Comparison of ENCODE assay signal across 10 mouse cellular contexts in genomic region chr7:5057381-5057780, GRCm38 (mm10). TPM values are rescaled to one million over a fixed set of nuclear protein-coding genes. Genes with fewer than 3 reads are reported as not detected.
DNase-seq lines count a peak whose midpoint lies in the region; ATAC-seq lines count a peak whose summit lies in the region.
"Had no signal": no experiment of that assay in that cellular context is flagged by ENCODE, and none has a peak within 500 bp of the region (broad histone marks: within the 10 kb centered on the region; RNA-seq: fewer than 3 reads in every experiment).

No protein-coding gene starts in this region.

- H3K27ac ChIP-seq in kidney, embryonic 16.5 days (ENCODE audit: low read length), result 0 out of 2 replicates have a peak overlapping the region, but pooled peaks have one; percentile 38
- 0 out of 2 replicates have a peak overlapping the region, but pooled peaks have one; percentile 58 for H3K27ac ChIP-seq in embryonic facial prominence, embryonic 15.5 days (replicated peaks)
- no peak overlapping the region for H3K27ac ChIP-seq in intestine, embryonic 14.5 days (ENCODE audit: low read depth)
- H3K27ac ChIP-seq in neural tube, embryonic 12.5 days, result no peak overlapping the region

- peak overlapping the region; percentile 86 for H3K9ac ChIP-seq in kidney, embryonic 16.5 days (replicated peaks; ENCODE audit: low read length)
- H3K9ac ChIP-seq in embryonic facial prominence, embryonic 15.5 days, result peak overlapping the region; percentile 87
- peak overlapping the region; percentile 68 for H3K9ac ChIP-seq in intestine, embryonic 14.5 days (ENCODE audit: low read length)
- peak overlapping the region; percentile 69; the same call in 1 of the 2 replicates for H3K9ac ChIP-seq in neural tube, embryonic 12.5 days

- H3K27me3 ChIP-seq in kidney, embryonic 16.5 days (ENCODE audit: insufficient read depth, low read length), result peaks cover 48% of the 10 kb centered on the region
- H3K27me3 ChIP-seq in embryonic facial prominence, embryonic 15.5 days, result peaks cover 34% of the 10 kb centered on the region
- peaks cover 55% of the 10 kb centered on the region for H3K27me3 ChIP-seq in intestine, embryonic 14.5 days (replicated peaks; ENCODE audit: control insufficient read depth, insufficient read depth, low read length)
- peaks cover 63% of the 10 kb centered on the region for H3K27me3 ChIP-seq in neural tube, embryonic 12.5 days (replicated peaks)

- peaks cover 43% of the 10 kb centered on the region for H3K4me1 ChIP-seq in kidney, embryonic 16.5 days (ENCODE audit: insufficient read depth, low read length)
- peaks cover 70% of the 10 kb centered on the region for H3K4me1 ChIP-seq in embryonic facial prominence, embryonic 15.5 days
- peaks cover 35% of the 10 kb centered on the region for H3K4me1 ChIP-seq in intestine, embryonic 14.5 days (replicated peaks; ENCODE audit: control insufficient read depth, insufficient read depth, low read length)
- peaks cover 41% of the 10 kb centered on the region for H3K4me1 ChIP-seq in neural tube, embryonic 12.5 days

- H3K36me3 ChIP-seq in kidney, embryonic 16.5 days (ENCODE audit: insufficient read depth, low read length), result no peaks in the 10 kb centered on the region
- H3K36me3 ChIP-seq in embryonic facial prominence, embryonic 15.5 days, result no peaks in the 10 kb centered on the region
- H3K36me3 ChIP-seq in intestine, embryonic 14.5 days (ENCODE audit: control insufficient read depth, insufficient read depth, low read length), result no peaks in the 10 kb centered on the region
- H3K36me3 ChIP-seq in neural tube, embryonic 12.5 days, result no peaks in the 10 kb centered on the region

- WGBS in kidney, embryonic 16.5 days, result 31% methylated on average over 8 of the region's 8 CpGs
- WGBS in embryonic facial prominence, embryonic 15.5 days, result 27% methylated on average over 8 of the region's 8 CpGs
- 30% methylated on average over 8 of the region's 8 CpGs for WGBS in intestine, embryonic 14.5 days
- WGBS in neural tube, embryonic 12.5 days, result 37% methylated on average over 8 of the region's 8 CpGs

- no peak for DNase-seq in kidney, postnatal 25 days
- no peak for DNase-seq in intestine, embryonic 14.5 days (ENCODE audit: low spot score)
- no peak for DNase-seq in adrenal gland, postnatal 4 days (ENCODE audit: low spot score in 2 of 2)
- DNase-seq in gastrocnemius, postnatal 36 days, result no peak

- no peak for ATAC-seq in kidney, embryonic 16.5 days (ENCODE audit: low FRiP score, low TSS enrichment)
- ATAC-seq in embryonic facial prominence, embryonic 15.5 days (ENCODE audit: insufficient number of reproducible peaks, low FRiP score, low TSS enrichment, low read depth), result no peak
- no peak for ATAC-seq in intestine, embryonic 14.5 days (replicated peaks; ENCODE audit: low FRiP score, low TSS enrichment, low read depth)
- ATAC-seq in neural tube, embryonic 12.5 days (ENCODE audit: low FRiP score, low read depth), result no peak
- no peak for ATAC-seq in activated CD4-positive, CD25-positive, alpha-beta regulatory T cell, adult 4 months

- intact Hi-C loops in gastrocnemius, postnatal 36 days (cut with DNase I), result no loop called here

- peak overlapping the region; percentile 62 for H3K4me3 ChIP-seq in kidney, embryonic 16.5 days (ENCODE audit: low read length)
- H3K4me3 ChIP-seq in embryonic facial prominence, embryonic 15.5 days (replicated peaks), result peak overlapping the region; percentile 69
- H3K4me3 ChIP-seq in intestine, embryonic 14.5 days (ENCODE audit: low read depth, low read length), result peak overlapping the region; percentile 50
- peak overlapping the region; percentile 44 for H3K4me3 ChIP-seq in neural tube, embryonic 12.5 days

- H3K9me3 ChIP-seq in kidney, embryonic 16.5 days (ENCODE audit: low read length), result no peaks in the 10 kb centered on the region
- no peaks in the 10 kb centered on the region for H3K9me3 ChIP-seq in embryonic facial prominence, embryonic 15.5 days (replicated peaks)
- H3K9me3 ChIP-seq in intestine, embryonic 14.5 days (ENCODE audit: control insufficient read depth, low read length), result no peaks in the 10 kb centered on the region
- no peaks in the 10 kb centered on the region for H3K9me3 ChIP-seq in neural tube, embryonic 12.5 days

- H3K4me2 ChIP-seq in kidney, embryonic 16.5 days (replicated peaks; ENCODE audit: low read depth, low read length), result peak overlapping the region; percentile 89
- H3K4me2 ChIP-seq in embryonic facial prominence, embryonic 15.5 days (replicated peaks), result peak overlapping the region; percentile 87
- peak overlapping the region; percentile 71 for H3K4me2 ChIP-seq in intestine, embryonic 14.5 days (ENCODE audit: low read length)
- peak overlapping the region; percentile 68 for H3K4me2 ChIP-seq in neural tube, embryonic 12.5 days (replicated peaks)

RNA-seq across cellular contexts. Expression of gene U2af2, which starts 4.6 kb away (rescaled TPM):
- polyA plus RNA-seq in kidney, embryonic 16.5 days (2015; fragmentation: Nextera tagmentation; extraction: Ambion mirVana), result 136 and 139 TPM in 2 replicates
- polyA plus RNA-seq in embryonic facial prominence, embryonic 15.5 days (2015; fragmentation: Nextera tagmentation; extraction: Ambion mirVana), result 116 and 124 TPM in 2 replicates
- 129 and 133 TPM in 2 replicates for polyA plus RNA-seq in intestine, embryonic 14.5 days (2014; fragmentation: Nextera tagmentation; extraction: Ambion mirVana)
- 147 and 163 TPM in 2 replicates for polyA plus RNA-seq in neural tube, embryonic 12.5 days (2016; fragmentation: Nextera tagmentation; extraction: Ambion mirVana)
- total RNA-seq in adrenal gland, postnatal 4 days (2021), result 100 to 1,000 TPM; 207 to 230 TPM
- 10 to 100 TPM; 24.2 to 30.1 TPM for polyA plus RNA-seq in activated CD4-positive, CD25-positive, alpha-beta regulatory T cell, adult 4 months (2017; shearing (Covaris generic))
- 10 to 100 TPM; 38.0 to 48.3 TPM for total RNA-seq in gastrocnemius, postnatal 36 days (2021)

RNA-seq across cellular contexts. Expression of gene Zfp580, which starts 6.0 kb away (rescaled TPM):
- polyA plus RNA-seq in kidney, embryonic 16.5 days (2015; fragmentation: Nextera tagmentation; extraction: Ambion mirVana), result 35.0 and 44.0 TPM in 2 replicates
- polyA plus RNA-seq in embryonic facial prominence, embryonic 15.5 days (2015; fragmentation: Nextera tagmentation; extraction: Ambion mirVana), result 36.8 and 43.1 TPM in 2 replicates
- polyA plus RNA-seq in intestine, embryonic 14.5 days (2014; fragmentation: Nextera tagmentation; extraction: Ambion mirVana), result 38.3 and 40.1 TPM in 2 replicates
- polyA plus RNA-seq in neural tube, embryonic 12.5 days (2016; fragmentation: Nextera tagmentation; extraction: Ambion mirVana), result 53.5 and 56.0 TPM in 2 replicates
- 10 to 100 TPM; 19.9 to 23.6 TPM for total RNA-seq in adrenal gland, postnatal 4 days (2021)
- polyA plus RNA-seq in activated CD4-positive, CD25-positive, alpha-beta regulatory T cell, adult 4 months (2017; shearing (Covaris generic)), result 1 to 10 TPM; 1.2 to 2.8 TPM
- total RNA-seq in gastrocnemius, postnatal 36 days (2021), result 1 to 10 TPM; 2.9 to 3.3 TPM

RNA-seq across cellular contexts. Expression of gene Zfp784, which starts 19.1 kb away (rescaled TPM):
- polyA plus RNA-seq in kidney, embryonic 16.5 days (2015; fragmentation: Nextera tagmentation; extraction: Ambion mirVana), result 8.1 and 8.2 TPM in 2 replicates
- polyA plus RNA-seq in embryonic facial prominence, embryonic 15.5 days (2015; fragmentation: Nextera tagmentation; extraction: Ambion mirVana), result 6.7 and 7.5 TPM in 2 replicates
- 4.8 and 6.3 TPM in 2 replicates for polyA plus RNA-seq in intestine, embryonic 14.5 days (2014; fragmentation: Nextera tagmentation; extraction: Ambion mirVana)
- 4.2 and 5.9 TPM in 2 replicates for polyA plus RNA-seq in neural tube, embryonic 12.5 days (2016; fragmentation: Nextera tagmentation; extraction: Ambion mirVana)
- 1 to 10 TPM; 7.0 to 7.1 TPM for total RNA-seq in adrenal gland, postnatal 4 days (2021)
- polyA plus RNA-seq in activated CD4-positive, CD25-positive, alpha-beta regulatory T cell, adult 4 months (2017; shearing (Covaris generic)), result 1 to 10 TPM; 2.5 to 3.1 TPM
- total RNA-seq in gastrocnemius, postnatal 36 days (2021), result 1 to 10 TPM; 2.2 to 3.9 TPM

RNA-seq across cellular contexts. Expression of gene Epn1, which starts 22.7 kb away (rescaled TPM):
- polyA plus RNA-seq in kidney, embryonic 16.5 days (2015; fragmentation: Nextera tagmentation; extraction: Ambion mirVana), result 64.9 and 66.6 TPM in 2 replicates
- 66.5 and 70.6 TPM in 2 replicates for polyA plus RNA-seq in embryonic facial prominence, embryonic 15.5 days (2015; fragmentation: Nextera tagmentation; extraction: Ambion mirVana)
- 57.8 and 65.1 TPM in 2 replicates for polyA plus RNA-seq in intestine, embryonic 14.5 days (2014; fragmentation: Nextera tagmentation; extraction: Ambion mirVana)
- 73.4 and 80.5 TPM in 2 replicates for polyA plus RNA-seq in neural tube, embryonic 12.5 days (2016; fragmentation: Nextera tagmentation; extraction: Ambion mirVana)
- total RNA-seq in adrenal gland, postnatal 4 days (2021), result 100 to 1,000 TPM; 166 to 167 TPM
- polyA plus RNA-seq in activated CD4-positive, CD25-positive, alpha-beta regulatory T cell, adult 4 months (2017; shearing (Covaris generic)), result 1 to 10 TPM; 7.0 to 8.3 TPM
- total RNA-seq in gastrocnemius, postnatal 36 days (2021), result 100 to 1,000 TPM; 149 to 152 TPM

RNA-seq across cellular contexts. Expression of gene 4632433K11Rik, which starts 23.5 kb away (rescaled TPM):
- polyA plus RNA-seq in kidney, embryonic 16.5 days (2015; fragmentation: Nextera tagmentation; extraction: Ambion mirVana), result 1.3 TPM in 1 of 2 replicates, not detected in the other
- polyA plus RNA-seq in embryonic facial prominence, embryonic 15.5 days (2015; fragmentation: Nextera tagmentation; extraction: Ambion mirVana), result not detected in 2 replicates
- polyA plus RNA-seq in intestine, embryonic 14.5 days (2014; fragmentation: Nextera tagmentation; extraction: Ambion mirVana), result not detected in 2 replicates
- polyA plus RNA-seq in neural tube, embryonic 12.5 days (2016; fragmentation: Nextera tagmentation; extraction: Ambion mirVana), result not detected in 2 replicates
- total RNA-seq in adrenal gland, postnatal 4 days (2021), result not detected
- polyA plus RNA-seq in activated CD4-positive, CD25-positive, alpha-beta regulatory T cell, adult 4 months (2017; shearing (Covaris generic)), result not detected
- total RNA-seq in gastrocnemius, postnatal 36 days (2021), result under 1 TPM in 1 of 2 experiments, not detected in 1; 0.42 TPM
- total RNA-seq: layer of hippocampus, postnatal 14 days had no signal
- polyA plus RNA-seq: small intestine, adult 2 months had no signal

Comparison
In these comparisons a context has a peak if more than half of its experiments do, and no peak if none do; other contexts are left out.
1. H3K27ac ChIP-seq: peak in kidney, embryonic 16.5 days (single experiment) and embryonic facial prominence, embryonic 15.5 days (single experiment); none in intestine, embryonic 14.5 days (single experiment) and neural tube, embryonic 12.5 days (single experiment).
2. Peak in every context shown above with its lines, with median percentiles within 50 percentile points of each other: H3K4me2 ChIP-seq, H3K4me3 ChIP-seq and H3K9ac ChIP-seq.